21 mouse cellular contexts compared by ENCODE assay signal in the genomic region with DNA sequence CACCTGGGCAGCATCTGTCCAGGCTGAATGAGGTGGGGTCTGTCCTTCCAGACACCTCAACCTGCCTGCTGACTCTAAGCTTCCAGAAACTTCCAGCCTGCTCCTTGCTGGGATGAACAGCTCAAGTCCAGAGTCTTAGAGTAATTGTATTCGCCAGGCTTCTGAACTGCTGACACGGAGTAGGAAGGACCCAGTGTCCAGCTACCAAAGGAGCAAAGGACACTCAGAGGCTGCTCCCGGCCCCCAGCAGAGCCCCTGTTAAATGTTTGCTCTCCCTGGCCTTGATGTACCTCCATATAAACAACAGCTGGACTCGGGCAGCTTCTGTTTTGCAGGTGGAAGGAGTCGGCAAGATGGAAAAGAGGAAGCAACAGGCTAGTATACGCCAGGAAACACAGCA.
DNase-seq lines count a peak whose midpoint lies in the region; ATAC-seq and TF ChIP-seq lines count a peak whose summit lies in the region.
"Had no signal": no experiment of that assay in that cellular context is flagged by ENCODE, and none has a peak within 500 bp of the region (broad histone marks: within the 10 kb centered on the region; RNA-seq: fewer than 3 reads in every experiment).

No protein-coding gene starts in this region.

- no peak overlapping the region for H3K4me3 ChIP-seq in kidney, adult 2 months (ENCODE audit: insufficient read depth, low read depth, low read length)
- H3K4me3 ChIP-seq in kidney, embryonic 14.5 days (ENCODE audit: low read length), result no peak overlapping the region
- no peak overlapping the region for H3K4me3 ChIP-seq in CH12.LX (replicated peaks in 1 of 3; ENCODE audit: low read depth in 2 of 3, low read length in 2 of 3, poor library complexity in 1 of 3)
- no peak overlapping the region for H3K4me3 ChIP-seq in layer of hippocampus, adult 2 months

- H3K36me3 ChIP-seq in kidney, adult 2 months (ENCODE audit: control insufficient read depth, insufficient read depth, low read length), result no peaks in the 10 kb centered on the region
- no peaks in the 10 kb centered on the region for H3K36me3 ChIP-seq in kidney, embryonic 14.5 days (ENCODE audit: control insufficient read depth, insufficient read depth, low read length)
- peaks cover 0 to 6% of the 10 kb centered on the region in 2 experiments for H3K36me3 ChIP-seq in CH12.LX (replicated peaks in 1 of 2; ENCODE audit: control insufficient read depth in 1 of 2, insufficient read depth in 1 of 2, low read length in 1 of 2)
- H3K36me3 ChIP-seq: G1E had no signal

- no peak for TF ChIP-seq RAD21 in CH12.LX (IDR thresholded peaks at IDR 0.05; ENCODE audit: low read depth, low read length)

- H3K9me3 ChIP-seq in kidney, embryonic 14.5 days (ENCODE audit: control insufficient read depth, low read length), result no peaks in the 10 kb centered on the region
- no peaks in the 10 kb centered on the region for H3K9me3 ChIP-seq in CH12.LX (replicated peaks; ENCODE audit: low read length)

- dilution Hi-C loops in CH12.LX (cut with MboI; ENCODE audit: extremely low pct_ligation_motif_present, extremely low pct_unique_long_range_greater_than_20kb, low sequenced_read_pairs), result no loop called here

- peaks cover 15% of the 10 kb centered on the region for H3K4me1 ChIP-seq in kidney, adult 2 months (ENCODE audit: control insufficient read depth, insufficient read depth, low read length)
- peaks cover 14% of the 10 kb centered on the region for H3K4me1 ChIP-seq in kidney, embryonic 14.5 days (ENCODE audit: control insufficient read depth, insufficient read depth, low read length)
- H3K4me1 ChIP-seq in CH12.LX (ENCODE audit: control insufficient read depth in 1 of 2, insufficient read depth in 2 of 2), result peaks cover 16 to 69% of the 10 kb centered on the region in 2 experiments

- in situ Hi-C loops in CH12.LX (cut with MboI; ENCODE audit: low pct_ligation_motif_present, low pct_unique_long_range_greater_than_20kb, low sequenced_read_pairs), result loop anchor here (25.0 kb wide), 1 partner anchor 454 kb away; no protein-coding TSS in a partner anchor

- no peak for TF ChIP-seq POLR2A in kidney, adult 2 months (IDR thresholded peaks at IDR 0.05; ENCODE audit: low read depth, low read length)
- TF ChIP-seq POLR2A in CH12.LX (IDR thresholded peaks at IDR 0.05; ENCODE audit: low read depth, low read length), result no peak

- peak overlapping the region; percentile 63; the same call in 1 of the 2 replicates for H3K27ac ChIP-seq in kidney, adult 2 months (ENCODE audit: insufficient read depth, low read depth, low read length)
- H3K27ac ChIP-seq in kidney, embryonic 14.5 days (ENCODE audit: low read depth, low read length), result no peak overlapping the region
- H3K27ac ChIP-seq in CH12.LX (ENCODE audit: insufficient read depth, low read depth), result no peak overlapping the region
- no peak overlapping the region for H3K27ac ChIP-seq in layer of hippocampus, adult 2 months

- DNase-seq in kidney, adult 2 months, result peak; percentile 56
- peak; percentile 57 for DNase-seq in kidney, adult 9 months
- DNase-seq in kidney, adult 18-20 months, result no peak
- no peak for DNase-seq in CH12.LX (ENCODE audit: extremely low read depth)
- DNase-seq in gastrocnemius, postnatal 10 days, result no peak
- DNase-seq in layer of hippocampus, adult 2 months (ENCODE audit: low spot score in 2 of 2), result no peak
- DNase-seq: adrenal gland, adult 8-10 months; adrenal gland, postnatal 10 days; adrenal gland, postnatal 14 days; adrenal gland, postnatal 25 days; adrenal gland, postnatal 36 days; B cell, adult 2 months; cerebellum, adult 11 months; cerebellum, adult 11-12 months; cerebellum, adult 18-20 months had no signal

- H3K9ac ChIP-seq in kidney, embryonic 14.5 days (ENCODE audit: low read depth, low read length), result no peak overlapping the region
- no peak overlapping the region for H3K9ac ChIP-seq in CH12.LX (ENCODE audit: insufficient read depth, low read depth)

- H3K4me2 ChIP-seq in kidney, embryonic 14.5 days (replicated peaks; ENCODE audit: low read depth, low read length), result no peak overlapping the region
- peak overlapping the region; percentile 40 for H3K4me2 ChIP-seq in CH12.LX (ENCODE audit: insufficient read depth, low read depth, poor library complexity, severe bottlenecking)

- no peaks in the 10 kb centered on the region; the same call in 1 of the 2 replicates for H3K79me2 ChIP-seq in CH12.LX (replicated peaks; ENCODE audit: control insufficient read depth, extremely low read depth, insufficient read depth, poor library complexity, severe bottlenecking)

- TF ChIP-seq EP300 in CH12.LX (IDR thresholded peaks at IDR 0.05; ENCODE audit: low read length), result no peak

- H3K27me3 ChIP-seq in kidney, adult 2 months (replicated peaks; ENCODE audit: control insufficient read depth, insufficient read depth, low read length), result no peaks in the 10 kb centered on the region
- H3K27me3 ChIP-seq in kidney, embryonic 14.5 days (ENCODE audit: control insufficient read depth, insufficient read depth, low read length), result no peaks in the 10 kb centered on the region
- no peaks in the 10 kb centered on the region for H3K27me3 ChIP-seq in CH12.LX (replicated peaks)
- H3K27me3 ChIP-seq: Patski had no signal

- ATAC-seq in kidney, embryonic 14.5 days (ENCODE audit: low FRiP score, low TSS enrichment), result no peak
- ATAC-seq in granulocyte monocyte progenitor cell, adult 5-6 weeks (replicated peaks; ENCODE audit: poor library complexity, severe bottlenecking), result 0 out of 2 replicates have a peak, but pooled peaks have one; percentile 20
- ATAC-seq: activated CD4-positive, CD25-positive, alpha-beta regulatory T cell, adult 4 months; CD4-positive, CD25-positive, alpha-beta regulatory T cell, adult 4 months; Patski had no signal

- 52% methylated on average over 6 of the region's 6 CpGs for WGBS in kidney, adult 2 months
- 70% methylated on average over 6 of the region's 6 CpGs for WGBS in kidney, embryonic 14.5 days

- TF ChIP-seq CTCF in kidney, adult 2 months (conservative IDR thresholded peaks at IDR 0.05; ENCODE audit: insufficient read depth, insufficient read length, low read depth, low read length), result no peak
- TF ChIP-seq CTCF in CH12.LX (conservative IDR thresholded peaks at IDR 0.05 in 1 of 2, IDR thresholded peaks at IDR 0.05 in 1 of 2; ENCODE audit: low read depth in 2 of 2, low read length in 2 of 2), result no peak
- TF ChIP-seq CTCF in layer of hippocampus, adult 2 months (conservative IDR thresholded peaks at IDR 0.05), result no peak

TF ChIP-seq in CH12.LX, 34 proteins besides CTCF, POLR2A, EP300 and RAD21:
- TF ChIP-seq IRF4 (IDR thresholded peaks at IDR 0.05; ENCODE audit: low read depth, low read length) (no peak), HCFC1 (IDR thresholded peaks at IDR 0.05; ENCODE audit: low read depth, low read length) (no peak), MYC (IDR thresholded peaks at IDR 0.05; ENCODE audit: low read depth, low read length) (no peak), E2F4 (IDR thresholded peaks at IDR 0.05; ENCODE audit: insufficient replicate concordance, low read depth, low read length) (no peak), MEF2A (IDR thresholded peaks at IDR 0.05; ENCODE audit: borderline replicate concordance, low read depth, low read length) (no peak), SIN3A (IDR thresholded peaks at IDR 0.05; ENCODE audit: low read length) (no peak), POLR2AphosphoS2 (IDR thresholded peaks at IDR 0.05; ENCODE audit: low read depth, low read length) (no peak), RCOR1 (conservative IDR thresholded peaks at IDR 0.05; ENCODE audit: low read depth, low read length) (no peak), UBTF (IDR thresholded peaks at IDR 0.05; ENCODE audit: low read depth, low read length) (no peak), CHD2 (IDR thresholded peaks at IDR 0.05; ENCODE audit: low read length) (no peak), ZC3H11A (IDR thresholded peaks at IDR 0.05; ENCODE audit: low read depth, low read length) (no peak), USF1 (IDR thresholded peaks at IDR 0.05; ENCODE audit: low read depth, low read length) (no peak)

Comparison
In these comparisons a context has a peak if more than half of its experiments do, and no peak if none do; other contexts are left out.
1. DNase-seq: peak in kidney, adult 2 months (single experiment) and kidney, adult 9 months (single experiment); none in kidney, adult 18-20 months (single experiment), CH12.LX (single experiment), gastrocnemius, postnatal 10 days (single experiment) and layer of hippocampus, adult 2 months (0 of 2).